Mouse (Mus musculus): ENCODE results near the gene Gm17660.

Gene Gm17660

DNA sequence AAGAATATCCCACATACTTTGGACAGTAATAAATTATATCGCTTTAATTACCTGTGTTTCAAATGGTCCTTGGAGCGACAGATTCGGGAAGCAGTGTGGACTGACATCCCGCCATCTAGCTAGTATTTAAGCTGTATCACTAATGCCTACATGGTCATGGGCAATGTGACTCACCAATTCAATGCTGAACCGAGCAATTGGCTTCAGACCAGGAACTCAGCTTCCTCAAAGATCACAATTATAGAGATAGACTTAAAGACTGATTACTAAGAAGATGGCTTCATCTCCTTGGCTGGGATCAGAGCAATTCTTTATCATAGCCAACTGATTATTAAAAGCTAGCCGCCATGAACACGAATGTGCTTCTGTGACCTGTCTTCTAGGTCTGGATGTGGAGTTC is at the start of gene Gm17660:
Gene Gm17660 (minus strand): TSS at position 101 of the 400 bp plus-strand sequence.
- DNase-seq (ENCODE audit: low spot score in 2 of 2): no peak

DNA sequence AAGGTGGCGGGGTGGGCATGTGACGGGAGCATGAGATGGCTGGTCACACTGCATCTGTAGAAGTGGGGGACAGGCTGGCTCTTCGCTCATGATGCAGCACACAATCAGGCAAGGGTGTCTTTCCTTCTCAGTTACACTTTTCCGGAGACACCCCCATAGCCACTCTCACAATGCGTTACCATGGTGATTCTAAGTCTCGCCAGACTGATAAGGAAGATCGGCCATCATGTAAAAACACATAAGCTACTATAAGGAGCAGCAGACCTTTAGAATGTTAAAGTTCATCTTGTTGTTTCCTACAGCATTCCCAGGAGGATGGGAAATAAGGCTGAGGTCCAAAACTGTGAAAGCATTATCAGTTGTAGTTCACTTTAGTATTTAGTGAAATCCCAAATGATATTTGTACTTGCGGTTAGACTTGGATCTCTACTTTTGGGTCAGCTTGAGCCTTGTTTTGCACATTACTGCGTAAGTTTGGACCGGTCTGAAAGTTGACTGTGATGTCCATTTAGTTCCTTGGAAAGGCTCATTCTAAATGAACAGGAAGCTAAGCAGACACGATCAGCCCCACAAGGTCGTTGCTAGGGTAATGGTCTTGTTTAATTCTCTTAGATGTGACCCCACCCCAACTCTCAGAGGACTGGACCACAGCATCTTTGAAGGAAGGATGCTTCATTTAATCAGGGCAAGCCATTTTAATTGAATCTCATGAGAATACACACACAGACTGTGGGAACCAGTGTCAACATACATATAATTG is 49.3 kb upstream of the Gm17660 start:
- peak in 1 of 2 experiments; percentile 37 for DNase-seq (ENCODE audit: low spot score in 2 of 2)

DNA sequence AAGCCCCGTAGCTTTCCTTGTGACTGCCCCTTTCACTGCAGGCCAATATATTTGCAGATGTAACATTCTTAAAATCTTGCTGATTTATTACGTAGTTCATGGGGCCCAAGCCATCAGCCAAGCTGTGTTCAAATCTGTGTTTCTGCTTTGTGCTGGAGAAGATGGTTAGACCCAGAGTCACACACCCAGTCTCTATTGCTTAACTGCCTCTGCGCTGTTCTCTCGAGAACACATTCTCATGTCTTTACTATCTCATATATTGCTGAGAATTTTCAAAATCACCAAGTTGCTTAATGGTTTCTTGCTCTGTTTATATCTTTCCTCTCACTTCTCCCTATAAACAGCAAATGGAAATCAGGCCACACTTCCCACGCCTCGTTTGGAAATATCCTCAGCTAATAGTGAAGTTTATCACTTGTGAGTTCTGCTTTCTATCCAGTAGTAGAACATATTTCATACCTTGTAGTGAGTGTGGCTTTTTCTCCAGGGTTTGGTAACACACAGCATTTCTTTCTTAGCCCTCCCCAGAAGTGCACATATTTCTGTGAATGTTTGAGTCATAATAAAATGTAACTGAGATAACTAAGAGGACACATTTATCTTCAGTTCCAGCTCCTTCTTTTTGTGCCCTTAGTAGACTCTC is 46.7 kb upstream of the Gm17660 start:
- DNase-seq (ENCODE audit: low spot score in 2 of 2): no peak

DNA sequence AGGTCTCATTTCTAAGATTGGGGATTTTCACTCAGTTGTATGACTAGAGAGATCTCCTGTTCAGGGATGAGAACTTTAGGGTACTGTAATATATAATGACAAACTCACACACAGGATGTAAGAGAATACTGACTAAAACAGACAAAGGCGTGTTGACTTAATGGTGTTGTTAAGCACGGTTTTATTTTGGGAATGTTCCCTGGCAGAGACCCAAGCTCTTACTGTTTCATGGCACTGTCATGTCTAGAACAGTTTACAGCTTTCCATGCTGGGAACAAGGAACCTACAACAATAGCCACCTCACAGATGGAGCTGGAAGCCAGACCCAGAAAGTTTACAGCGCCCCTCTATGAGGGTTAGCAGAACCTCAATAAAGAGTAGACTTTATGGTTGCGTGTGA is 38.5 kb upstream of the Gm17660 start:
- no peak for DNase-seq (ENCODE audit: low spot score in 2 of 2)

DNA sequence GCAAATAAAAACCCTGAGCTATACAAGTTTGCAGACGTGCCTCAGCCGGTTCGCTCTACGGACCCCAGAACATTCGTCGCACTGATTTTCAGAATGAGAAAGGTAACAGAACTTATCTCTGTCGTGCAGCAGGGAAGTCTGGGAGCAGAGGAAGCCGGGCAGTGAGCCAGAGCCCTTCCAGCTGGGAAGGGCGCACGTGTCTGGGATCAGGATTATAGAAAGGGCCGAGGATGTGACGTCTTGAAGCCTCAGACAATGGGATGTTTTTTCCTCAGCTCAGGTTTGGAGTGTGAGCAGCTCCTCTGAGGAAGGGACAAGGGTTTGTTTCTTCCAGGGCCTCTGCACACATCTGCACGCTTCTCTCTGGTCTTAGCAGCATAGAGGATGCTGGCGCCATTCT is 37.7 kb upstream of the Gm17660 start:
- peak in 1 of 2 experiments; percentile 42 for DNase-seq (ENCODE audit: low spot score in 2 of 2)

DNA sequence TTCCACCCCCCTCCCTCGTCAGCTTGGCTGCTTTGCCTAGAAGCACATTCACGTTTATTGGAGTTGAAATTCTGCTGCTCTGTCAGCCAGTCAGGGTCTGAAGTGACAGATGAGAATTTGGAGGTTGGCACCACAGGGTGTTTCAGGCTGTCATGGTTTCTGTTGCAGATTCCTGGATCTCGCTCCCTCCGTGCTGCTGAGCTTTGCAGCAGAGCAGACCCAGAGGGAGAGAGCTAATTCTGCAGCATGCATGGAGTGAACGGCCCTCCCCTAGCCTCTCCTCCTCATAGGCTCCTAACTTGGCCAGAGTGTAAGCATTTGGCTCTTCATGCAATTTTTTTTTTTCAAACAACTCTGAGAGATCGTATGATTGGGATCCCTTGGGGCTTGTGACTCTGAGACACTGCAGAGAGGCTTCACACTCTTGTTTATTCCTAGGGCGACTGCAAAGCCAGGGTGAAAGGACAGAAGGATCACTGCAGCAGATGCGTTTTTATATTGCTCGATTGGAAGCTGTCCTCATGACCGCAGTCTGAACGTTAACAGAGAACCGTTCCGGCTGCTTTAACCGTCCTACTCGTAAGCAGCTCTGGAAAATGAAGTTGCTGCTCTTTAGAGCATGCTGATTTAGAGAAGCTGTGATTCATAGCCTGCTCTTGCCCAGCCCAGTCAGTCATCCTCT is 36.2 kb upstream of the Gm17660 start, which contains the start of gene Sparcl1:
Gene Sparcl1 (minus strand): TSS at position 243 of the 682 bp plus-strand sequence.
- DNase-seq (ENCODE audit: low spot score in 2 of 2): peak; percentile 60 to 74

- peak; percentile 41 to 48 for DNase-seq (ENCODE audit: low spot score in 2 of 2)
Observed at GRCm38 (mm10) chr5:104112511-104112910, 35.1 kb upstream of the Gm17660 start.

DNA sequence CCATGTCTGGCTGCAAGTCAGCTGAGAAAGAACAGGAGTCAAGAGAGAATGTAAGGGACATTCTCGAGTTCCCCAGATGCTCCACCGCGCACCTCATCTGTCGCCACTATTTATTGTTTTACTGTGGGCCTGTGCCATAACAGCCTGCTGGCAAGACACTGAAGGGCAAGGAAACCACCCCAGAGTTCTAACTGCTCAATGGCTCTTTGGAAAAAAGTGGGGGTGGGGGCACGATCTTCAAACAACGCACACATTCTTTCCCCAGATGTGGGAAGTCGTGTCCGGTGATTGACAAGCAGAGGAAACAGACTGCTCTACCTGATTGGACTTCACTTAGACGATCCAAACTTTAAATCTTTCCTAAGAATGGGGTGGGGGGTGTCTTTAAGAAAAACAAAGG is 34.6 kb upstream of the Gm17660 start:
- DNase-seq (ENCODE audit: low spot score in 2 of 2): peak in 1 of 2 experiments; percentile 49

- DNase-seq (ENCODE audit: low spot score in 2 of 2): peak; percentile 71 to 78
Observed at GRCm38 (mm10) chr5:104110171-104110920, 32.9 kb upstream of the Gm17660 start.

DNA sequence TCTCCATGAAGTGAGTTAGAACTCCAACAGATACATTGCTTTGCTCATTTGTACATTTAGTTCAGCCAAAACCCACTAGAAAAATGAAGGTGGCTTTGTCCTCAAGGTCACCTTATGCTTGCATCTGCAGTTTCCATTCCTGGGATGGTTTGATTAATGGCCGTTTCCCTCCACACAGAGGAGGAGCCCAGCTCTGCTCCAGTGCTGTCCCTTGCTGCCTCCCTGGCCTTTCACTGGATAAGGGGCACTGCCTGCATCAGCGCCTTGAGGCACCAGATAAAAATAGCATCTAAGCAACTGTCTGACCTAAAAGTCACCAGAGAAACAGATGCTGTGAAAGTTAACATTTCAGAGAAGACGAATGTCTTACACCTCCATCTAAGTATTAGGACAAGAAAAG is 32.1 kb upstream of the Gm17660 start:
- no peak for DNase-seq (ENCODE audit: low spot score in 2 of 2)

DNA sequence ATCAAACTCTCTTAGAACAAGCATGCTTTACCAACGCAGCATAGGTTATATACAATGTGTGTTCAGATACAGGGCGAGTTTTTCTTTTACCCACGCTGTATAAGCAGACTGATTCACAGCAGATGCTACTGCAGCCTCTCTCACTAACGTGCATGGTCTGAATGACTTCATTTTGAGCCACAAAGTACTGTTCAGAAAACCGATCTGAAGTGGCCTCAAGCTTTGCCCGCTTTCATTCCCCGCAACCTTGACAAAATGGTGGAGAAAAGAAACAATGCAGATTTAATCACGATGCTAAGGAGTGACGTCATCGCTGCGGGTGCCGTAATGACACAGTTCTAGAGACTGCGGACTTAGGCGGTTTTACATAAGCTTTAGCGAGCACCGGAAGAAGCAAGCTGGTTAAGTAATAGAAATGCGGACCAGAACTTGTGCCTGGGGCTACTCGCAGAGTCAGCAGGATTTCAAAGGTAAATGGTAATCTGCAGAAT is 31.5 kb upstream of the Gm17660 start:
- peak; percentile 74 to 81 for DNase-seq (ENCODE audit: low spot score in 2 of 2)

- DNase-seq (ENCODE audit: low spot score in 2 of 2): peak; percentile 33 to 49
Observed at GRCm38 (mm10) chr5:104108127-104108875, 30.9 kb upstream of the Gm17660 start.

- DNase-seq (ENCODE audit: low spot score in 2 of 2): no peak
Observed at GRCm38 (mm10) chr5:104104111-104104510, 26.7 kb upstream of the Gm17660 start.

- DNase-seq (ENCODE audit: low spot score in 2 of 2): no peak
Observed at GRCm38 (mm10) chr5:104103171-104103570, 25.8 kb upstream of the Gm17660 start.

GRCm38 (mm10) chr5:104101678-104102531 is 24.5 kb upstream of the Gm17660 start:
- no peak for DNase-seq (ENCODE audit: low spot score in 2 of 2)

DNA sequence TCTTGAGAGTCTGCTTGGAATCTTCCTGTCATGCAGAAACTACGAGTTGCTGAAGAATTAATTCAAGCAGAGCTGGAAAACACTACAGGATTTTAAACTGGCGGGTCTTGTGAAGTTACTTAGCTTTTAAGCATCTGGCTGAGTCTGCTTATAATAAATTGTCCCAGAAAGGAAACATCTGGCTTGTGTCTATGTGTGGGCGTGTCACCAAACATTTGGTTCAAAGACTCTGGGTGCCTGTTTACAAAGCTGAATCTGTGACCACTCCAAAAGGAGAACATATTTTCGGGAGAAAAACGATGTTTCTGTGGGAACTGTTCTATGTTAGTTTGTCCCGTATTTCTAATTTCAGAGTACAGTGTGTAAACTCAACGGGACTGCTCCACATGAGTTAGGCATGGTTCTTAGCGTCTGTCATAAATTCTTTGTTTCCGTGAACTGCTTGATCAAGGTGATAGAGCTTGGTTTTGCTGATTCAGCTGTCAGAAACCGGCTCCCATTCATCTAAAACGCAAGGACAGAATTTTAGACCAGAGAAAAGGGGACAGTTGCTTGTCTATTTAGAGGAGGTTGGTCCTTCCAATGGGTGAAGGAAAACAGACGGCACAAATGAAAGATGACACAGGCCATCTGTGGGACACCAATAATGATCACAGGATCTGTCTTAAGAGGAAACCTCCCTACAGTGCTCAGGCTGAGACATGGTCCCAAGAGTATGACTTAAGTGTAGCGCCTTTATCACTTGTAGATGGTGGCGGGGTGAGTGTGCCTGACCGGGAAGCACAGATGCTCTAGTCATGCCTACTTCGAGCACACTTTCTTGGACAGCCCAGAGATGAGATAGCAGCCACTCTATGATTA is 18.9 kb upstream of the Gm17660 start:
- no peak for DNase-seq (ENCODE audit: low spot score in 2 of 2)

- no peak for DNase-seq (ENCODE audit: low spot score in 2 of 2)
Observed at GRCm38 (mm10) chr5:104095416-104096077, 18.1 kb upstream of the Gm17660 start.

- DNase-seq (ENCODE audit: low spot score in 2 of 2): no peak
Observed at GRCm38 (mm10) chr5:104089751-104090150, 12.3 kb upstream of the Gm17660 start.

Measured in right cerebral cortex, adult 2 months (tissue).